10 mouse cellular contexts compared by ENCODE assay signal in the genomic region with DNA sequence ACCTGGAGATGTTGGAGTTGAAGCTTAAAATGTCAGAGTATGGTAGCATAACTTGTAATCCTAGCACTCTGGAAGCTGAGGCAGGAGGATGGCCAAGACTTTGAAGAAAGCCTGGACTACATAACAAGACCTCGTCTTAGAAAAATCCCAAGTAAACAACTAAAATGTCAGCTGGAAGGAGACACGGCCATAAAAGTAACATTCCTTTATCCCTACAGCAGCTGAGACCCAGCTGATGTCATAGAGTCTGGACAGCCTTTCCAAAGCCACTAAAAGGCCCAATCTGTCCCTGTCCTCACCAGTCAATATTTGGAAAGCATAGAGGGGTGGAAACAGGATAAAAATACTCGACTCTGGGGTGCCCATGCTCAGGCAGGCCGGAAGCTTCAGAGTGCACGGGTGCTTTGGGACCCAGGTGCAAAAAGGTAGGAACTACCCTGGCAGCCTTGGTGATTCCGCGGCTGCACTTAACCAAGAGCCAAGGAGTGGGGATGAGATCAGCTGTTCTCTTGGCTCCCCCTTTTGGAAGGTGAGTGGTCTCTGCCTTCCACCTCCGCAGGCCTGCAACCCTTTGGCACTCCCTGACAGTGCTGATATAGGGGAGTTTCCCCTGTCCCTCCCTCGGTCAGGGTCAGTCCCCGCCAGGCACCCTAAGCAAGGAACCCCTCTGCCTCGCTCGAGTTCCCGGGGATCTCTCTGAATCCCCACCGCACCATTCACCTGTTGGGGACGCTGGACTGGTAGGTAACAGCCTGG. TPM values are rescaled to one million over a fixed set of nuclear protein-coding genes. Genes with fewer than 3 reads are reported as not detected.
DNase-seq lines count a peak whose midpoint lies in the region; ATAC-seq and TF ChIP-seq lines count a peak whose summit lies in the region.
"Had no signal": no experiment of that assay in that cellular context is flagged by ENCODE, and none has a peak within 500 bp of the region (broad histone marks: within the 10 kb centered on the region; RNA-seq: fewer than 3 reads in every experiment).

No protein-coding gene starts in this region.

- H3K9ac ChIP-seq in heart, embryonic 15.5 days, result no peak overlapping the region
- H3K9ac ChIP-seq in neural tube, embryonic 13.5 days, result no peak overlapping the region
- H3K9ac ChIP-seq in neural tube, embryonic 15.5 days (replicated peaks), result no peak overlapping the region
- H3K9ac ChIP-seq in limb, embryonic 12.5 days (replicated peaks), result no peak overlapping the region
- no peak overlapping the region for H3K9ac ChIP-seq in stomach, postnatal 0 days (ENCODE audit: low read length)

- no peak for DNase-seq in heart, adult 8-10 months (ENCODE audit: low spot score)
- DNase-seq in stomach, postnatal 0 days (ENCODE audit: low spot score), result no peak
- no peak for DNase-seq in left cerebral cortex, postnatal 25 days (ENCODE audit: low spot score in 2 of 2)
- DNase-seq in kidney, adult 9 months, result no peak
- DNase-seq: cerebellum, adult 8-10 months had no signal

- intact Hi-C loops in left cerebral cortex, postnatal 25 days (cut with DNase I), result no loop called here

- H3K36me3 ChIP-seq in heart, embryonic 15.5 days, result no peaks in the 10 kb centered on the region
- no peaks in the 10 kb centered on the region for H3K36me3 ChIP-seq in neural tube, embryonic 13.5 days
- no peaks in the 10 kb centered on the region for H3K36me3 ChIP-seq in neural tube, embryonic 15.5 days
- H3K36me3 ChIP-seq in limb, embryonic 12.5 days, result no peaks in the 10 kb centered on the region
- no peaks in the 10 kb centered on the region for H3K36me3 ChIP-seq in stomach, postnatal 0 days (ENCODE audit: control insufficient read depth, insufficient read depth, low read length)

- ATAC-seq in heart, embryonic 15.5 days (replicated peaks; ENCODE audit: insufficient number of reproducible peaks, insufficient read depth, low FRiP score, low read depth), result no peak
- no peak for ATAC-seq in neural tube, embryonic 13.5 days (ENCODE audit: low read depth)
- ATAC-seq in neural tube, embryonic 15.5 days (ENCODE audit: low FRiP score), result no peak
- ATAC-seq in limb, embryonic 12.5 days (ENCODE audit: insufficient number of reproducible peaks, insufficient read depth, low FRiP score, low TSS enrichment, low read depth), result no peak
- no peak for ATAC-seq in stomach, postnatal 0 days (ENCODE audit: low FRiP score, low TSS enrichment)

- WGBS in heart, embryonic 15.5 days, result 18% methylated on average over 15 of the region's 15 CpGs
- WGBS in neural tube, embryonic 13.5 days, result 14% methylated on average over 15 of the region's 15 CpGs
- WGBS in neural tube, embryonic 15.5 days, result 11% methylated on average over 15 of the region's 15 CpGs
- 11% methylated on average over 15 of the region's 15 CpGs for WGBS in limb, embryonic 12.5 days
- 35% methylated on average over 15 of the region's 15 CpGs for WGBS in stomach, postnatal 0 days

- TF ChIP-seq EP300 in stomach, postnatal 0 days (optimal IDR thresholded peaks at IDR 0.05), result no peak

- H3K4me3 ChIP-seq in heart, embryonic 15.5 days, result peak overlapping the region; percentile 49; the same call in 1 of the 2 replicates
- H3K4me3 ChIP-seq in neural tube, embryonic 13.5 days, result no peak overlapping the region
- no peak overlapping the region for H3K4me3 ChIP-seq in neural tube, embryonic 15.5 days (replicated peaks)
- H3K4me3 ChIP-seq in limb, embryonic 12.5 days (replicated peaks), result peak overlapping the region; percentile 39; the same call in 1 of the 2 replicates
- H3K4me3 ChIP-seq in stomach, postnatal 0 days (ENCODE audit: low read depth, low read length), result no peak overlapping the region
- H3K4me3 ChIP-seq: myocyte had no signal

- peak; percentile 47 for TF ChIP-seq CTCF in stomach, postnatal 0 days (IDR thresholded peaks at IDR 0.05; ENCODE audit: low read depth)

- peaks cover 33% of the 10 kb centered on the region for H3K4me1 ChIP-seq in heart, embryonic 15.5 days (replicated peaks)
- peaks cover 12% of the 10 kb centered on the region for H3K4me1 ChIP-seq in neural tube, embryonic 13.5 days (replicated peaks)
- H3K4me1 ChIP-seq in neural tube, embryonic 15.5 days, result peaks cover 13% of the 10 kb centered on the region
- peaks cover 16% of the 10 kb centered on the region for H3K4me1 ChIP-seq in limb, embryonic 12.5 days (replicated peaks)
- peaks cover 9% of the 10 kb centered on the region for H3K4me1 ChIP-seq in stomach, postnatal 0 days (replicated peaks; ENCODE audit: control insufficient read depth, insufficient read depth)

- peaks cover 34% of the 10 kb centered on the region for H3K27me3 ChIP-seq in heart, embryonic 15.5 days
- H3K27me3 ChIP-seq in neural tube, embryonic 13.5 days, result peaks cover 55% of the 10 kb centered on the region
- peaks cover 46% of the 10 kb centered on the region for H3K27me3 ChIP-seq in neural tube, embryonic 15.5 days (replicated peaks)
- peaks cover 64% of the 10 kb centered on the region for H3K27me3 ChIP-seq in limb, embryonic 12.5 days
- no peaks in the 10 kb centered on the region for H3K27me3 ChIP-seq in stomach, postnatal 0 days (ENCODE audit: control insufficient read depth, insufficient read depth, low read length)

- H3K4me2 ChIP-seq in heart, embryonic 15.5 days, result peak overlapping the region; percentile 82
- H3K4me2 ChIP-seq in neural tube, embryonic 13.5 days, result 0 out of 2 replicates have a peak overlapping the region, but pooled peaks have one; percentile 50
- H3K4me2 ChIP-seq in neural tube, embryonic 15.5 days, result no peak overlapping the region
- peak overlapping the region; percentile 61; the same call in 1 of the 2 replicates for H3K4me2 ChIP-seq in limb, embryonic 12.5 days
- no peak overlapping the region; the same call in 1 of the 2 replicates for H3K4me2 ChIP-seq in stomach, postnatal 0 days (replicated peaks; ENCODE audit: low read depth)

- no peak overlapping the region for H3K27ac ChIP-seq in heart, embryonic 15.5 days
- H3K27ac ChIP-seq in neural tube, embryonic 13.5 days (replicated peaks), result no peak overlapping the region
- H3K27ac ChIP-seq in neural tube, embryonic 15.5 days (replicated peaks), result no peak overlapping the region
- H3K27ac ChIP-seq in limb, embryonic 12.5 days, result no peak overlapping the region
- peak overlapping the region; percentile 35; the same call in 1 of the 2 replicates for H3K27ac ChIP-seq in stomach, postnatal 0 days (replicated peaks)

- no peaks in the 10 kb centered on the region for H3K9me3 ChIP-seq in heart, embryonic 15.5 days (replicated peaks)
- no peaks in the 10 kb centered on the region for H3K9me3 ChIP-seq in neural tube, embryonic 13.5 days
- no peaks in the 10 kb centered on the region for H3K9me3 ChIP-seq in neural tube, embryonic 15.5 days (replicated peaks)
- no peaks in the 10 kb centered on the region for H3K9me3 ChIP-seq in limb, embryonic 12.5 days
- no peaks in the 10 kb centered on the region for H3K9me3 ChIP-seq in stomach, postnatal 0 days (ENCODE audit: control insufficient read depth, low read length)

RNA-seq across cellular contexts. Expression of a gene that starts 0.9 kb away (rescaled TPM):
- 3.8 and 11.6 TPM in 2 replicates for polyA plus RNA-seq in heart, embryonic 15.5 days (2015; fragmentation: Nextera tagmentation; extraction: Ambion mirVana)
- total RNA-seq in heart, adult 8-10 months (2022), result 10 to 100 TPM in 3 of 4 experiments, 1 to 10 TPM in 1; 9.5 to 12.4 (median 11.2) TPM
- polyA plus RNA-seq in neural tube, embryonic 13.5 days (2015; fragmentation: Nextera tagmentation; extraction: Ambion mirVana), result 0.80 and 1.3 TPM in 2 replicates
- polyA plus RNA-seq in neural tube, embryonic 15.5 days (2015; fragmentation: Nextera tagmentation; extraction: Ambion mirVana), result 0.75 and 12.6 TPM in 2 replicates
- polyA plus RNA-seq in limb, embryonic 12.5 days (2016; fragmentation: Nextera tagmentation; extraction: Ambion mirVana), result 1.3 and 1.5 TPM in 2 replicates
- polyA plus RNA-seq in stomach, postnatal 0 days (2015; fragmentation: Nextera tagmentation; extraction: Ambion mirVana), result 19.6 and 21.9 TPM in 2 replicates
- 1 to 10 TPM; 6.2 TPM for total RNA-seq in left cerebral cortex, postnatal 25 days (2021)

RNA-seq across cellular contexts. Expression of a gene that starts 38.8 kb away (rescaled TPM):
- polyA plus RNA-seq in heart, embryonic 15.5 days (2015; fragmentation: Nextera tagmentation; extraction: Ambion mirVana), result 1.7 and 2.9 TPM in 2 replicates
- under 1 TPM; 0.35 to 0.49 (median 0.43) TPM for total RNA-seq in heart, adult 8-10 months (2022)
- polyA plus RNA-seq in neural tube, embryonic 13.5 days (2015; fragmentation: Nextera tagmentation; extraction: Ambion mirVana), result 0.38 and 0.96 TPM in 2 replicates
- 0.47 and 3.3 TPM in 2 replicates for polyA plus RNA-seq in neural tube, embryonic 15.5 days (2015; fragmentation: Nextera tagmentation; extraction: Ambion mirVana)
- 1.0 and 1.4 TPM in 2 replicates for polyA plus RNA-seq in limb, embryonic 12.5 days (2016; fragmentation: Nextera tagmentation; extraction: Ambion mirVana)
- polyA plus RNA-seq in stomach, postnatal 0 days (2015; fragmentation: Nextera tagmentation; extraction: Ambion mirVana), result 0.97 and 0.98 TPM in 2 replicates
- total RNA-seq in left cerebral cortex, postnatal 25 days (2021), result 1 to 10 TPM in 1 of 2 experiments, under 1 TPM in 1; 0.28 to 1.0 TPM

RNA-seq across cellular contexts. Expression of a gene that starts 58.7 kb away (rescaled TPM):
- 2.7 and 4.0 TPM in 2 replicates for polyA plus RNA-seq in heart, embryonic 15.5 days (2015; fragmentation: Nextera tagmentation; extraction: Ambion mirVana)
- under 1 TPM; 0.53 to 0.84 (median 0.74) TPM for total RNA-seq in heart, adult 8-10 months (2022)
- polyA plus RNA-seq in neural tube, embryonic 13.5 days (2015; fragmentation: Nextera tagmentation; extraction: Ambion mirVana), result 18.7 and 20.9 TPM in 2 replicates
- polyA plus RNA-seq in neural tube, embryonic 15.5 days (2015; fragmentation: Nextera tagmentation; extraction: Ambion mirVana), result 30.9 and 34.7 TPM in 2 replicates
- 9.3 and 9.7 TPM in 2 replicates for polyA plus RNA-seq in limb, embryonic 12.5 days (2016; fragmentation: Nextera tagmentation; extraction: Ambion mirVana)
- polyA plus RNA-seq in stomach, postnatal 0 days (2015; fragmentation: Nextera tagmentation; extraction: Ambion mirVana), result 6.7 and 7.1 TPM in 2 replicates
- 10 to 100 TPM; 79.5 to 92.4 TPM for total RNA-seq in left cerebral cortex, postnatal 25 days (2021)

Comparison
In these comparisons a context has a peak if more than half of its experiments do, and no peak if none do; other contexts are left out.
1. H3K4me2 ChIP-seq: peak in heart, embryonic 15.5 days (single experiment), neural tube, embryonic 13.5 days (single experiment) and limb, embryonic 12.5 days (single experiment); none in neural tube, embryonic 15.5 days (single experiment) and stomach, postnatal 0 days (single experiment).
2. H3K4me3 ChIP-seq: peak in heart, embryonic 15.5 days (single experiment) and limb, embryonic 12.5 days (single experiment); none in neural tube, embryonic 13.5 days (single experiment), neural tube, embryonic 15.5 days (single experiment) and stomach, postnatal 0 days (single experiment).